Mouse (Mus musculus): ENCODE results near the gene Fibcd1.

The Fibcd1 gene

GRCm38 (mm10) chr2:31857180-31857579 lies 11.4 kb upstream of the Fibcd1 start:
- DNase-seq, result peak in 1 of 2 experiments; percentile 56

- no peak for DNase-seq
Observed at GRCm38 (mm10) chr2:31855991-31856390, 10.2 kb upstream of the Fibcd1 start.

GRCm38 (mm10) chr2:31850141-31850540 lies 4.3 kb upstream of the Fibcd1 start:
- no peak for DNase-seq

- peak; percentile 53 to 74 for DNase-seq
Observed at GRCm38 (mm10) chr2:31847908-31848307, 2.1 kb upstream of the Fibcd1 start.

GRCm38 (mm10) chr2:31846692-31847660 lies 1.2 kb upstream of the Fibcd1 start:
- DNase-seq, result peak in 1 of 2 experiments; percentile 47

GRCm38 (mm10) chr2:31845512-31845895 lies 301 bp downstream of the Fibcd1 start:
- no peak for DNase-seq

GRCm38 (mm10) chr2:31844729-31845136 lies 1.1 kb downstream of the Fibcd1 start:
- no peak for DNase-seq

- no peak for DNase-seq
Observed at GRCm38 (mm10) chr2:31838868-31839267, 6.9 kb downstream of the Fibcd1 start.

GRCm38 (mm10) chr2:31836985-31837384 lies 8.8 kb downstream of the Fibcd1 start:
- no peak for DNase-seq

- DNase-seq, result no peak
Observed at GRCm38 (mm10) chr2:31836091-31836490, 9.7 kb downstream of the Fibcd1 start.

- no peak for DNase-seq
Observed at GRCm38 (mm10) chr2:31828311-31828825, 17.4 kb downstream of the Fibcd1 start.

GRCm38 (mm10) chr2:31827877-31828276 lies 17.9 kb downstream of the Fibcd1 start:
- peak; percentile 38 to 65 for DNase-seq

- peak; percentile 49 to 52 for DNase-seq
Observed at GRCm38 (mm10) chr2:31826094-31827085, 19.4 kb downstream of the Fibcd1 start.

- DNase-seq, result peak; percentile 59 to 61
Observed at GRCm38 (mm10) chr2:31825469-31825911, 20.3 kb downstream of the Fibcd1 start.

- DNase-seq, result peak; percentile 51 to 70
Observed at GRCm38 (mm10) chr2:31823933-31824730, 21.7 kb downstream of the Fibcd1 start.

GRCm38 (mm10) chr2:31822524-31823371 lies 23.1 kb downstream of the Fibcd1 start:
- DNase-seq, result peak; percentile 63 to 70

GRCm38 (mm10) chr2:31815367-31815766 lies 30.4 kb downstream of the Fibcd1 start:
- DNase-seq, result peak; percentile 68 to 79

GRCm38 (mm10) chr2:31814699-31815098 lies 31.1 kb downstream of the Fibcd1 start:
- DNase-seq, result no peak

- peak in 1 of 2 experiments; percentile 62 for DNase-seq
Observed at GRCm38 (mm10) chr2:31813641-31814040, 32.2 kb downstream of the Fibcd1 start.

GRCm38 (mm10) chr2:31811086-31811958 lies 34.5 kb downstream of the Fibcd1 start:
- no peak for DNase-seq
